Mouse (Mus musculus): ENCODE results near the gene Adprh. TPM values are rescaled to one million over a fixed set of nuclear protein-coding genes. Genes with fewer than 3 reads are reported as not detected.

The Adprh gene
- polyA plus RNA-seq (2011; ENCODE audit: insufficient read depth, insufficient read length, low replicate concordance, missing spikeins): 5.1 and 19.3 TPM in 2 replicates

DNA sequence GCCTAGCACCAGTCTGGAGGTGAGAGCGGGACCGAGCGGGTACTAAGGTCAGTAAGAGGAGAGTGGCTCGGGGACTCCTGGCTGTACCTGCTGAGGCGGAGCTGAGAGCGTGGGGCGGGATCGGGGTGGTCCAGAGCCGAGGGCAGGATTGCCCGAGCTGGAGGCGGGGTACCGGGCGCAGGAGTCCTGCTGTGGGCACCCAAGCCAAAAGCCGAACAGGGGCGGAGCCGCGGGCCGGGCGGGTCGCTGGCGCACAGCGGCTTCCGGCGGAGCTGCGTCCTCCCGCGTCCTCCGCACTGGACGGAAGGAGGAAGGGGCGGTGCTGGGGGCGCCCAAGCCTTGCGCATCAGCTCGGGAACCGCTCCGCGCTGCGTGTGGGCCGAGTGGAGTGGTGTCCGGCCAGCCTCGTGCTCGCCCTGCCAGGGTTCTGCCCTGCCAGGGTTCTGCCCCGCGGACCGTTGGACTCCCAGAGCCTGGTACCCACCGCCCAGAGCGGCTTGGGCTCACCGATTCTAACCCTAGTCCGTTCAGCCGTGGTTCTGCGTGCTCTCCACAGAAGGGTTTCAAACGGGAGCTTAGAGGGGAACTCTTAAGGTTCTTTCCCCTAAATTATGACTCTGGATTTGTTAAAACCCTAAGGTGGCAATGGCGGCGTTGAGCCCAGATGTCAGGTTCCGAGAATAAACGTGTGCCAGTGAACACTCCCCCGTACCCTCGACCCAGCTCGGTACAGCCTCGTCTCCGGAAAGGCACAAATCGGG is at the start of gene Adprh:
TSS of gene Adprh (minus strand) at position 262 of the 761 bp plus-strand sequence.
- under 1% methylated on average over 50 of the region's 61 CpGs for WGBS

DNA sequence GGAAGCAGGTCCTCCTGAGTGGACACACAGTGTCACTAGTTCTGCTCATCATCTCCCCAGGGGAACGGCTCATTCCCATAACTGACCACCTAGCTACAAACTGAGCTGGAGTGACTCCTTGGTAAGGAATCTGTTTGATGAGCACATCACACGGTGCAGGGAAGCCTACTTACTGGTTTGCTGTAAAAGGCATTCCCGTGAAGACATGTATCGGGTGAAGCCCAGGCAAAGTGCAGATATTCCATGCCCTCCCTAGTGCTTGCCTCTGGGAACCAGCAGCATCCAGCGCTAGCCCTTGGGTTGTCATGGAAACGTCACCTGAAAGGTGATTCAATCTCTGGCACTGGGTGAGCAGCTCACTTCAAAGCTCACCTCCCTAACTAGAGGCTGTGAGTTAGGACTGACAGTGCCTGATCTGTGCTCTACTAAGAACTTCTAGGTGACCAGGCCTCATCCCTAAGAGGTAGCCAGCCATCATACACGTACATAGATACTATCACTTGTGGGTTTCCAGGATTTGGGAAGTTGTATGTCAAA is 44.2 kb upstream of the Adprh start:
- H3K27ac ChIP-seq (ENCODE audit: control insufficient read depth, insufficient read depth, low read depth, low read length, poor library complexity): no peak overlapping the region
- TF ChIP-seq POLR2A (IDR thresholded peaks at IDR 0.05; ENCODE audit: borderline replicate concordance, control insufficient read depth, low read depth, low read length) (no peak), CTCF (IDR thresholded peaks at IDR 0.05; ENCODE audit: control insufficient read depth, insufficient read depth, low read length) (no peak)
- no peaks in the 10 kb centered on the region for H3K4me1 ChIP-seq (ENCODE audit: control insufficient read depth, insufficient read depth, low read length)
- WGBS: 91% methylated on average over 7 of the region's 7 CpGs
- no peak overlapping the region for H3K4me3 ChIP-seq (replicated peaks; ENCODE audit: control insufficient read depth, low read depth, low read length)

More for the DNA sequence above, at the start of gene Adprh:
- peak within 1 kb of the TSS; percentile 94 for H3K27ac ChIP-seq (ENCODE audit: control insufficient read depth, insufficient read depth, low read depth, low read length, poor library complexity)
- H3K4me3 ChIP-seq (replicated peaks; ENCODE audit: control insufficient read depth, low read depth, low read length): peak within 1 kb of the TSS; percentile 89
- TF ChIP-seq POLR2A (IDR thresholded peaks at IDR 0.05; ENCODE audit: borderline replicate concordance, control insufficient read depth, low read depth, low read length) (peak; percentile 99), CTCF (IDR thresholded peaks at IDR 0.05; ENCODE audit: control insufficient read depth, insufficient read depth, low read length) (no peak)
- no peaks in the 10 kb centered on the region for H3K4me1 ChIP-seq (ENCODE audit: control insufficient read depth, insufficient read depth, low read length)

DNA sequence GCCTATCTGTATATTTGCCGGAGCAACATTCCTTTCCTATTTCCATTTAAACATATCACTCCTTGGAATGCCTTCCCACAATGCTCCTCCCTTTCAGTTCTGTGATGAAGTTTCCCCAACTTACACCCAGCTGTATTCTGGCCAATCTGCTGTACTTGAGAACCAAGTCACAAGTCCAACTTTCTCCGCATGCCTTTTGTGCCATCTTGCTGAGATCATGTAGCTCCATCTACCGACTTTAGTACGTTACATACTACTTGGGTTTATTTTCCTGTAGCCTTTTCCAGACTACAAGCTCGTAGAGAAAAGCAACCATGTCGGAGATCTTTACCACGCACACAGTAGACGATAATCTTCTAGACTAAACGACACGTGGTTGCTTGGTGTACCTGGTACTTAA is 41.4 kb upstream of the Adprh start:
- Histone ChIP-seq H3K4me3 (replicated peaks; ENCODE audit: control insufficient read depth, low read depth, low read length) (no peak overlapping the region), H3K4me1 (ENCODE audit: control insufficient read depth, insufficient read depth, low read length) (no peaks in the 10 kb centered on the region), H3K27ac (ENCODE audit: control insufficient read depth, insufficient read depth, low read depth, low read length, poor library complexity) (no peak overlapping the region)
- TF ChIP-seq POLR2A (IDR thresholded peaks at IDR 0.05; ENCODE audit: borderline replicate concordance, control insufficient read depth, low read depth, low read length) (no peak), CTCF (IDR thresholded peaks at IDR 0.05; ENCODE audit: control insufficient read depth, insufficient read depth, low read length) (no peak)
- 80% methylated on average over 10 of the region's 10 CpGs for WGBS

DNA sequence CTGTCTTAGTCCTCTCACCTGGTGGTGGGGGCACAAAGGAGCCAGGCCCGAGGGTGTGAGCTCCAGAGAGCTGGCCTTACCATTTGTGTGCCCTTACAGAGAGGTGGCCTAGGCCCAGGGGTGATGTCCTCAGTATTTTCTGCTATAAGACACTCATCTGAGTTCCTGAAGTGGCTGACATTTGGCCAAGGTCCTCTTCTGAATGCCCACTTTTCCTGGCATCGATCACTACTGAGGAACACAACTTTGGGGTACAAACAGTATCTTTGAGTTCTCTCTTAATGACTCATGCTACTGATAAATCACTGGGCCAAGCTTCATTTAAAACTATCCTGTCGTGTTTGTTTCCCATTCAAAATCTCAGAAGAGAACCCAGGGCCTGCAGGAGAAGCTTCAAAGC is 40.0 kb upstream of the Adprh start:
- Histone ChIP-seq H3K4me3 (replicated peaks; ENCODE audit: control insufficient read depth, low read depth, low read length) (no peak overlapping the region), H3K27ac (ENCODE audit: control insufficient read depth, insufficient read depth, low read depth, low read length, poor library complexity) (no peak overlapping the region), H3K4me1 (ENCODE audit: control insufficient read depth, insufficient read depth, low read length) (no peaks in the 10 kb centered on the region)
- 75% methylated on average over 3 of the region's 3 CpGs for WGBS
- TF ChIP-seq CTCF (IDR thresholded peaks at IDR 0.05; ENCODE audit: control insufficient read depth, insufficient read depth, low read length) (no peak), POLR2A (IDR thresholded peaks at IDR 0.05; ENCODE audit: borderline replicate concordance, control insufficient read depth, low read depth, low read length) (no peak)

- Histone ChIP-seq H3K4me1 (ENCODE audit: control insufficient read depth, insufficient read depth, low read length) (peaks cover 1% of the 10 kb centered on the region), H3K27ac (ENCODE audit: control insufficient read depth, insufficient read depth, low read depth, low read length, poor library complexity) (peak overlapping the region; percentile 12; the same call in 1 of the 2 replicates), H3K4me3 (replicated peaks; ENCODE audit: control insufficient read depth, low read depth, low read length) (peak overlapping the region; percentile 51)
- WGBS: 15% methylated on average over 42 of the region's 42 CpGs
- TF ChIP-seq POLR2A (IDR thresholded peaks at IDR 0.05; ENCODE audit: borderline replicate concordance, control insufficient read depth, low read depth, low read length) (no peak), CTCF (IDR thresholded peaks at IDR 0.05; ENCODE audit: control insufficient read depth, insufficient read depth, low read length) (no peak)
Observed at GRCm38 (mm10) chr16:38483582-38484309, 31.2 kb upstream of the Adprh start.

DNA sequence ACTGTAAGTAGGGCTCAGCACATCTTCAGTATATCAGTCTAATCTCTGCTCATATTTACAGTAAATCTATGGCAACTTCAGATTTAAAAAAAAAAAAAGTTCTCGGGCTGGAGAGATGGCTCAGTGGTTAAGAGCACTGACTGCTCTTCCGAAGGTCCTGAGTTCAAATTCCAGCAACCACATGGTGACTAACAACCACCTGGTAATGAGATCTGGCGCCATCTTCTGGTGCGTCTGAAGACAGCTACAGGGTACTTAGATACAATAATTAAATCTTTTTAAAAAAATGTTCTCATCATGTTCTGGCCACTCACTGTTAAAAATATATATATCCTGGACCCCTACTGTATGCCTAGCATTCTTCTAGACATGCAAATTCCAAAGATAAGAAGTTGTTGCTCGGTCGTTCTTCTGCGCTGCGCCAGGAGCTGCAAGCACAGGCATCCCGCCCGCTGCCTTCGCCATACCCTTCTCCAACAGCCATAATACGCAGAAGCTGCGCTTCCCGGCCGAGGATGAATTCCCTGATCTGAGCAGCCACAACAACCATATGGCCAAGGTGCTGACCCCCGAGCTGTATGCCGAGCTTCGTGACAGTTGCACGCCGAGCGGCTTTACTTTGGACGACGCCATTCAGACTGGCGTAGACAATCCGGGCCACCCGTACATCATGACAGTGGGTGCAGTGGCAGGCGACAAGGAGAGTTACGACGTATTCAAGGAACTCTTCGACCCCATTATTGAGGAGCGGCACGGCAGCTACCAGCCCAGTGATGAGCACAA is 30.5 kb upstream of the Adprh start:
- H3K4me1 ChIP-seq (ENCODE audit: control insufficient read depth, insufficient read depth, low read length): peaks cover 1% of the 10 kb centered on the region
- H3K4me3 ChIP-seq (replicated peaks; ENCODE audit: control insufficient read depth, low read depth, low read length): peak overlapping the region; percentile 29
- TF ChIP-seq CTCF (IDR thresholded peaks at IDR 0.05; ENCODE audit: control insufficient read depth, insufficient read depth, low read length) (peak; percentile 9; the same call in 1 of the 2 replicates), POLR2A (IDR thresholded peaks at IDR 0.05; ENCODE audit: borderline replicate concordance, control insufficient read depth, low read depth, low read length) (no peak)
- WGBS: 19% methylated on average over 32 of the region's 32 CpGs
- no peak overlapping the region for H3K27ac ChIP-seq (ENCODE audit: control insufficient read depth, insufficient read depth, low read depth, low read length, poor library complexity)

DNA sequence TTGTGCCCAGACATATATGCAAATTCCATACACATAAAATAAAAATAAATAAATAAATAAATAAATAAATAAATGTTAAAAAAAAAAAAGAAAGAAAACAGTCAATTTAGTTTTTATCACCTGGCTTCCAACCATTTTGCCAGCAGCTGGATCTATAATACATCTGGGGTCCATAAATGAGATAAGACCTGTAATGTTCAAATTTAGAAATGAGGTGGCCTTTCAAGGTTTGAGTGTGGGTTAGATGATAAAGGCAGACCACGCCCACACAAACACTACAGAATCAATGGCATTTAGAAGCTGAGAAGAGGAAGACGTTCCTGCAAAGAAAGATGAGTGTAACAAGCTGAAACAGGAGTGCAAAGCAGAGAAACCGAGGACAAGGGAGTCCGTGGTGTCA is 28.8 kb upstream of the Adprh start:
- Histone ChIP-seq H3K4me1 (ENCODE audit: control insufficient read depth, insufficient read depth, low read length) (peaks cover 1% of the 10 kb centered on the region), H3K27ac (ENCODE audit: control insufficient read depth, insufficient read depth, low read depth, low read length, poor library complexity) (no peak overlapping the region), H3K4me3 (replicated peaks; ENCODE audit: control insufficient read depth, low read depth, low read length) (no peak overlapping the region)
- 65% methylated on average over 4 of the region's 4 CpGs for WGBS
- TF ChIP-seq CTCF (IDR thresholded peaks at IDR 0.05; ENCODE audit: control insufficient read depth, insufficient read depth, low read length): no peak
- TF ChIP-seq POLR2A (IDR thresholded peaks at IDR 0.05; ENCODE audit: borderline replicate concordance, control insufficient read depth, low read depth, low read length): no peak

Data from bone marrow, adult 2 months (tissue).